Mouse (Mus musculus): ENCODE data around the gene Pcbp2. TPM values are rescaled to one million over a fixed set of nuclear protein-coding genes. Genes with fewer than 3 reads are reported as not detected.

Pcbp2 gene
- polyA plus RNA-seq, 1 experiment from 2014 or later = 212 TPM

- Histone ChIP-seq H3K27ac (peak overlapping the region; percentile 83), H3K4me3 (peak overlapping the region; percentile 62), H3K4me2 (peak overlapping the region; percentile 80), H3K9me3 (replicated peaks) (no peaks in the 10 kb centered on the region), H3K9ac (peak overlapping the region; percentile 73), H3K36me3 (ENCODE audit: poor library complexity, severe bottlenecking) (peaks cover 10% of the 10 kb centered on the region), H3K27me3 (no peaks in the 10 kb centered on the region), H3K4me1 (peaks cover 55% of the 10 kb centered on the region)
- peak; percentile 96 for ATAC-seq
- 3% methylated on average over 33 of the region's 34 CpGs for WGBS
Observed at GRCm38 (mm10) chr15:102510590-102511284, 40.4 kb downstream of the Pcbp2 start.

GRCm38 (mm10) chr15:102511285-102511833 lies 41.0 kb downstream of the Pcbp2 start:
- no peak for ATAC-seq
- peaks cover 60% of the 10 kb centered on the region for H3K4me1 ChIP-seq
- H3K9me3 ChIP-seq (replicated peaks) = no peaks in the 10 kb centered on the region
- H3K4me2 ChIP-seq = peak overlapping the region; percentile 80
- 16% methylated on average over 6 of the region's 6 CpGs for WGBS
- no peaks in the 10 kb centered on the region for H3K27me3 ChIP-seq
- H3K4me3 ChIP-seq = peak overlapping the region; percentile 5
- no peak overlapping the region for H3K9ac ChIP-seq
- H3K36me3 ChIP-seq (ENCODE audit: poor library complexity, severe bottlenecking) = peaks cover 9% of the 10 kb centered on the region
- H3K27ac ChIP-seq = peak overlapping the region; percentile 83

- H3K9me3 ChIP-seq (replicated peaks) = no peaks in the 10 kb centered on the region
- H3K4me3 ChIP-seq = no peak overlapping the region
- H3K36me3 ChIP-seq (ENCODE audit: poor library complexity, severe bottlenecking) = peaks cover 5% of the 10 kb centered on the region; the same call in 1 of the 2 replicates
- peak overlapping the region; percentile 83 for H3K27ac ChIP-seq
- H3K27me3 ChIP-seq = no peaks in the 10 kb centered on the region
- H3K9ac ChIP-seq = 0 out of 2 replicates have a peak overlapping the region, but pooled peaks have one; percentile 21
- peaks cover 60% of the 10 kb centered on the region for H3K4me1 ChIP-seq
- WGBS = 29% methylated on average over 5 of the region's 5 CpGs
- no peak for ATAC-seq
- H3K4me2 ChIP-seq = peak overlapping the region; percentile 80
Observed at GRCm38 (mm10) chr15:102512010-102512409, 41.7 kb downstream of the Pcbp2 start.

- H3K9me3 ChIP-seq (replicated peaks) = no peaks in the 10 kb centered on the region
- peaks cover 60% of the 10 kb centered on the region for H3K4me1 ChIP-seq
- H3K36me3 ChIP-seq (ENCODE audit: poor library complexity, severe bottlenecking) = peaks cover 5% of the 10 kb centered on the region; the same call in 1 of the 2 replicates
- H3K27ac ChIP-seq = peak overlapping the region; percentile 83; the same call in 1 of the 2 replicates
- ATAC-seq = no peak
- no peak overlapping the region for H3K4me3 ChIP-seq
- no peak overlapping the region for H3K9ac ChIP-seq
- H3K27me3 ChIP-seq = no peaks in the 10 kb centered on the region
- no peak overlapping the region for H3K4me2 ChIP-seq
Observed at GRCm38 (mm10) chr15:102512471-102512870, 42.1 kb downstream of the Pcbp2 start.

GRCm38 (mm10) chr15:102513004-102513403 lies 42.7 kb downstream of the Pcbp2 start:
- no peak overlapping the region for H3K9ac ChIP-seq
- H3K36me3 ChIP-seq (ENCODE audit: poor library complexity, severe bottlenecking) = peaks cover 5% of the 10 kb centered on the region; the same call in 1 of the 2 replicates
- no peak overlapping the region for H3K4me3 ChIP-seq
- no peak for ATAC-seq
- peaks cover 60% of the 10 kb centered on the region for H3K4me1 ChIP-seq
- no peak overlapping the region for H3K27ac ChIP-seq
- no peaks in the 10 kb centered on the region for H3K9me3 ChIP-seq (replicated peaks)
- 84% methylated on average over 3 of the region's 3 CpGs for WGBS
- no peaks in the 10 kb centered on the region for H3K27me3 ChIP-seq
- no peak overlapping the region for H3K4me2 ChIP-seq

- Histone ChIP-seq H3K27ac (no peak overlapping the region), H3K4me1 (peaks cover 55% of the 10 kb centered on the region), H3K27me3 (no peaks in the 10 kb centered on the region), H3K9ac (0 out of 2 replicates have a peak overlapping the region, but pooled peaks have one; percentile 92), H3K4me3 (peak overlapping the region; percentile 72), H3K4me2 (peak overlapping the region; percentile 81), H3K36me3 (ENCODE audit: poor library complexity, severe bottlenecking) (no peaks in the 10 kb centered on the region), H3K9me3 (replicated peaks) (no peaks in the 10 kb centered on the region)
- ATAC-seq = no peak
- 80% methylated on average over 2 of the region's 2 CpGs for WGBS
Observed at GRCm38 (mm10) chr15:102515261-102515660, 44.9 kb downstream of the Pcbp2 start.

- Histone ChIP-seq H3K4me3 (peak overlapping the region; percentile 72), H3K4me1 (peaks cover 55% of the 10 kb centered on the region), H3K27ac (peak overlapping the region; percentile 93), H3K4me2 (peak overlapping the region; percentile 81), H3K27me3 (no peaks in the 10 kb centered on the region), H3K36me3 (ENCODE audit: poor library complexity, severe bottlenecking) (peaks cover 2% of the 10 kb centered on the region; the same call in 1 of the 2 replicates), H3K9me3 (replicated peaks) (no peaks in the 10 kb centered on the region), H3K9ac (peak overlapping the region; percentile 92)
- WGBS = 34% methylated on average over 4 of the region's 4 CpGs
- ATAC-seq = no peak
Observed at GRCm38 (mm10) chr15:102515791-102516190, 45.5 kb downstream of the Pcbp2 start.

GRCm38 (mm10) chr15:102516293-102516692 lies 46.0 kb downstream of the Pcbp2 start:
- Histone ChIP-seq H3K27ac (peak overlapping the region; percentile 93), H3K4me1 (peaks cover 50% of the 10 kb centered on the region), H3K4me3 (peak overlapping the region; percentile 72), H3K9ac (peak overlapping the region; percentile 92), H3K36me3 (ENCODE audit: poor library complexity, severe bottlenecking) (peaks cover 7% of the 10 kb centered on the region), H3K27me3 (no peaks in the 10 kb centered on the region), H3K4me2 (peak overlapping the region; percentile 81), H3K9me3 (replicated peaks) (no peaks in the 10 kb centered on the region)
- ATAC-seq = no peak
- WGBS = under 1% methylated on average over 12 of the region's 12 CpGs

- WGBS = under 1% methylated on average over 42 of the region's 43 CpGs
- Histone ChIP-seq H3K27me3 (no peaks in the 10 kb centered on the region), H3K4me3 (peak within 1 kb of the TSS; percentile 72), H3K27ac (peak within 1 kb of the TSS; percentile 93), H3K4me2 (peak within 1 kb of the TSS; percentile 81), H3K9ac (peak within 1 kb of the TSS; percentile 92), H3K9me3 (replicated peaks) (no peaks in the 10 kb centered on the region), H3K4me1 (peaks cover 44% of the 10 kb centered on the region), H3K36me3 (ENCODE audit: poor library complexity, severe bottlenecking) (peaks cover 12% of the 10 kb centered on the region)
- no peak for ATAC-seq
Observed at GRCm38 (mm10) chr15:102516728-102517404, 46.5 kb downstream of the Pcbp2 start, which contains the start of gene Map3k12. Map3k12 (minus strand) TSS chr15:102517064.

- Histone ChIP-seq H3K36me3 (ENCODE audit: poor library complexity, severe bottlenecking) (peaks cover 20% of the 10 kb centered on the region), H3K9ac (peak overlapping the region; percentile 92), H3K27me3 (no peaks in the 10 kb centered on the region), H3K9me3 (replicated peaks) (no peaks in the 10 kb centered on the region), H3K4me1 (peaks cover 36% of the 10 kb centered on the region), H3K4me3 (peak overlapping the region; percentile 72), H3K4me2 (peak overlapping the region; percentile 81), H3K27ac (peak overlapping the region; percentile 93)
- no peak for ATAC-seq
- WGBS = under 1% methylated on average over 10 of the region's 10 CpGs
Observed at GRCm38 (mm10) chr15:102517631-102517975, 47.3 kb downstream of the Pcbp2 start.

- Histone ChIP-seq H3K27ac (peak within 1 kb of the TSS; percentile 97), H3K4me3 (peak within 1 kb of the TSS; percentile 72), H3K36me3 (ENCODE audit: poor library complexity, severe bottlenecking) (peaks cover 25% of the 10 kb centered on the region), H3K27me3 (no peaks in the 10 kb centered on the region), H3K9ac (peak within 1 kb of the TSS; percentile 92), H3K4me1 (peaks cover 34% of the 10 kb centered on the region), H3K4me2 (peak within 1 kb of the TSS; percentile 81), H3K9me3 (replicated peaks) (no peaks in the 10 kb centered on the region)
- WGBS = under 1% methylated on average over 60 of the region's 60 CpGs
- ATAC-seq = peak; percentile 92
Observed at GRCm38 (mm10) chr15:102517976-102518858, 47.9 kb downstream of the Pcbp2 start, which contains the start of gene Tarbp2. Tarbp2 (plus strand) TSS chr15:102518192.
